ENCODE assay signal across 28 mouse cellular contexts in the genomic region with DNA sequence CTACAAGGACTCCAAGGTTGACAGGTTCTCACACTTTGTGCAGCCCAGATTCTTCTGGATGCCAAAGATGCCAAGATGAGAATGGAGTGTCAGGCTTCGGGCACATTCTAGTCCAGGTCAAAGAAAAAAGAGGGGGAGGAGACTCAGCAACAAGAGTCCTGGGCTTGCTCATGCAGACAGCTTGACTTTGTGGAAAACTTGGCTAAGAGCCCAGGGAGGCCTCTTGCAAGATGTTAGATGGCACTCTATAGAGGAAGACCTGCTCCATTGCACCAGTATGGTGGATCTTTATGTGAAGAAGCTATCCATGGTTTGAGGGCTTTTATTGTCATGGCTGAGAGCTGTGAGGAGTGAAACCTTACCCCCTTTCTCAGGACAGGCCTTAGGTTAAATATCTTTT.
DNase-seq lines count a peak whose midpoint lies in the region; ATAC-seq and TF ChIP-seq lines count a peak whose summit lies in the region.
"Had no signal": no experiment of that assay in that cellular context is flagged by ENCODE, and none has a peak within 500 bp of the region (broad histone marks: within the 10 kb centered on the region; RNA-seq: fewer than 3 reads in every experiment).

No protein-coding gene starts in this region.

- no peak for ATAC-seq in embryonic facial prominence, embryonic 14.5 days (ENCODE audit: low read depth)
- ATAC-seq in stomach, embryonic 14.5 days (ENCODE audit: insufficient number of reproducible peaks, insufficient read depth, low FRiP score, low read depth), result 0 out of 2 replicates have a peak, but pooled peaks have one; percentile 14
- no peak for ATAC-seq in stomach, postnatal 0 days (ENCODE audit: low FRiP score, low TSS enrichment)
- ATAC-seq in liver, embryonic 11.5 days (replicated peaks; ENCODE audit: low FRiP score), result no peak
- ATAC-seq: forebrain, embryonic 16.5 days; liver, embryonic 12.5 days had no signal

- 74% methylated on average over 1 of the region's 1 CpGs for WGBS in embryonic facial prominence, embryonic 14.5 days
- WGBS in embryonic facial prominence, embryonic 10.5 days, result 95% methylated on average over 1 of the region's 1 CpGs
- 57% methylated on average over 1 of the region's 1 CpGs for WGBS in stomach, embryonic 14.5 days
- 65% methylated on average over 1 of the region's 1 CpGs for WGBS in stomach, postnatal 0 days
- 67% methylated on average over 1 of the region's 1 CpGs for WGBS in liver, embryonic 11.5 days

- DNase-seq in embryonic facial prominence, embryonic 14.5 days (ENCODE audit: low spot score), result peak; percentile 45
- DNase-seq in embryonic facial prominence, embryonic 10.5 days (ENCODE audit: low spot score), result no peak
- peak; percentile 9 for DNase-seq in left cerebral cortex, postnatal 4 days
- no peak for DNase-seq in left cerebral cortex, adult 11 months (ENCODE audit: low spot score)
- no peak for DNase-seq in stomach, postnatal 0 days (ENCODE audit: low spot score)
- no peak for DNase-seq in liver, embryonic 11.5 days (ENCODE audit: low spot score)
- DNase-seq: adrenal gland, postnatal 14 days; B cell, adult 2 months; cerebellum, adult 11 months; gastrocnemius, postnatal 14 days; heart, postnatal 14 days; kidney, adult 2 months; lung, adult 18-20 months; right cerebral cortex, adult 18-20 months; right cerebral cortex, postnatal 4 days; thymus, adult 18-20 months; thymus, postnatal 36 days had no signal

- H3K9me3 ChIP-seq in embryonic facial prominence, embryonic 14.5 days (ENCODE audit: control insufficient read depth, low read length), result no peaks in the 10 kb centered on the region
- no peaks in the 10 kb centered on the region for H3K9me3 ChIP-seq in embryonic facial prominence, embryonic 10.5 days
- H3K9me3 ChIP-seq in stomach, embryonic 14.5 days (ENCODE audit: control insufficient read depth, low read depth, low read length), result no peaks in the 10 kb centered on the region
- H3K9me3 ChIP-seq in stomach, postnatal 0 days (ENCODE audit: control insufficient read depth, low read length), result no peaks in the 10 kb centered on the region
- no peaks in the 10 kb centered on the region for H3K9me3 ChIP-seq in liver, embryonic 11.5 days (ENCODE audit: control insufficient read depth, low read length)
- H3K9me3 ChIP-seq: hindbrain, embryonic 12.5 days; liver, embryonic 12.5 days; midbrain, embryonic 10.5 days; neural tube, embryonic 15.5 days; stomach, embryonic 15.5 days had no signal

- H3K27me3 ChIP-seq in embryonic facial prominence, embryonic 14.5 days (replicated peaks; ENCODE audit: control insufficient read depth, insufficient read depth, low read length), result no peaks in the 10 kb centered on the region
- no peaks in the 10 kb centered on the region for H3K27me3 ChIP-seq in embryonic facial prominence, embryonic 10.5 days (replicated peaks; ENCODE audit: low read depth, poor library complexity, severe bottlenecking)
- no peaks in the 10 kb centered on the region for H3K27me3 ChIP-seq in stomach, embryonic 14.5 days (ENCODE audit: control insufficient read depth, insufficient read depth, low read length)
- H3K27me3 ChIP-seq in stomach, postnatal 0 days (ENCODE audit: control insufficient read depth, insufficient read depth, low read length), result no peaks in the 10 kb centered on the region
- H3K27me3 ChIP-seq in liver, embryonic 11.5 days (replicated peaks; ENCODE audit: control insufficient read depth, insufficient read depth, low read length), result no peaks in the 10 kb centered on the region
- H3K27me3 ChIP-seq: CH12.LX; hindbrain, embryonic 12.5 days; liver, embryonic 12.5 days; neural tube, embryonic 15.5 days; stomach, embryonic 15.5 days had no signal

- no peaks in the 10 kb centered on the region for H3K36me3 ChIP-seq in embryonic facial prominence, embryonic 14.5 days (ENCODE audit: control insufficient read depth, insufficient read depth, low read length)
- no peaks in the 10 kb centered on the region for H3K36me3 ChIP-seq in embryonic facial prominence, embryonic 10.5 days (replicated peaks)
- no peaks in the 10 kb centered on the region for H3K36me3 ChIP-seq in stomach, embryonic 14.5 days (ENCODE audit: control insufficient read depth, insufficient read depth, low read length)
- H3K36me3 ChIP-seq in stomach, postnatal 0 days (ENCODE audit: control insufficient read depth, insufficient read depth, low read length), result no peaks in the 10 kb centered on the region
- no peaks in the 10 kb centered on the region for H3K36me3 ChIP-seq in liver, embryonic 11.5 days (ENCODE audit: control insufficient read depth, insufficient read depth, low read length)
- H3K36me3 ChIP-seq: G1E; hindbrain, embryonic 12.5 days; liver, embryonic 12.5 days; midbrain, embryonic 10.5 days; neural tube, embryonic 15.5 days; stomach, embryonic 15.5 days had no signal

- H3K9ac ChIP-seq in embryonic facial prominence, embryonic 14.5 days (ENCODE audit: low read depth, low read length), result no peak overlapping the region
- no peak overlapping the region for H3K9ac ChIP-seq in stomach, embryonic 14.5 days (replicated peaks; ENCODE audit: low read depth, low read length)
- H3K9ac ChIP-seq in stomach, postnatal 0 days (ENCODE audit: low read length), result no peak overlapping the region
- H3K9ac ChIP-seq in liver, embryonic 11.5 days (ENCODE audit: low read depth, low read length), result no peak overlapping the region
- H3K9ac ChIP-seq: hindbrain, embryonic 12.5 days; liver, embryonic 12.5 days; neural tube, embryonic 15.5 days; stomach, embryonic 15.5 days had no signal

- H3K4me2 ChIP-seq in embryonic facial prominence, embryonic 14.5 days (ENCODE audit: low read depth, low read length), result no peak overlapping the region
- no peak overlapping the region for H3K4me2 ChIP-seq in stomach, embryonic 14.5 days (replicated peaks; ENCODE audit: low read depth, low read length)
- no peak overlapping the region for H3K4me2 ChIP-seq in stomach, postnatal 0 days (replicated peaks; ENCODE audit: low read depth)
- no peak overlapping the region for H3K4me2 ChIP-seq in liver, embryonic 11.5 days
- H3K4me2 ChIP-seq: heart, embryonic 11.5 days; hindbrain, embryonic 12.5 days; liver, embryonic 12.5 days; neural tube, embryonic 15.5 days; stomach, embryonic 15.5 days had no signal

- intact Hi-C loops in left cerebral cortex, postnatal 4 days (cut with DNase I), result no loop called here

- H3K4me1 ChIP-seq in embryonic facial prominence, embryonic 14.5 days (ENCODE audit: control insufficient read depth, insufficient read depth, low read length), result no peaks in the 10 kb centered on the region
- H3K4me1 ChIP-seq in embryonic facial prominence, embryonic 10.5 days, result peaks cover 4% of the 10 kb centered on the region; the same call in 1 of the 2 replicates
- H3K4me1 ChIP-seq in stomach, embryonic 14.5 days (ENCODE audit: control insufficient read depth, insufficient read depth, low read length), result no peaks in the 10 kb centered on the region
- no peaks in the 10 kb centered on the region for H3K4me1 ChIP-seq in stomach, postnatal 0 days (replicated peaks; ENCODE audit: control insufficient read depth, insufficient read depth)
- H3K4me1 ChIP-seq in liver, embryonic 11.5 days (replicated peaks; ENCODE audit: control insufficient read depth, insufficient read depth, low read length), result no peaks in the 10 kb centered on the region
- H3K4me1 ChIP-seq: hindbrain, embryonic 12.5 days; liver, embryonic 12.5 days; midbrain, embryonic 10.5 days; neural tube, embryonic 15.5 days; stomach, embryonic 15.5 days had no signal

- H3K4me3 ChIP-seq in embryonic facial prominence, embryonic 14.5 days (ENCODE audit: low read depth, low read length), result no peak overlapping the region
- no peak overlapping the region for H3K4me3 ChIP-seq in embryonic facial prominence, embryonic 10.5 days
- H3K4me3 ChIP-seq in stomach, embryonic 14.5 days (ENCODE audit: low read depth, low read length), result no peak overlapping the region
- no peak overlapping the region for H3K4me3 ChIP-seq in stomach, postnatal 0 days (ENCODE audit: low read depth, low read length)
- no peak overlapping the region for H3K4me3 ChIP-seq in liver, embryonic 11.5 days (ENCODE audit: low read depth, low read length)
- H3K4me3 ChIP-seq: hindbrain, embryonic 12.5 days; liver, embryonic 12.5 days; midbrain, embryonic 10.5 days; neural tube, embryonic 15.5 days; stomach, embryonic 15.5 days had no signal

- no peak for TF ChIP-seq EP300 in stomach, postnatal 0 days (optimal IDR thresholded peaks at IDR 0.05)

- no peak for TF ChIP-seq CTCF in stomach, postnatal 0 days (IDR thresholded peaks at IDR 0.05; ENCODE audit: low read depth)

- H3K27ac ChIP-seq in embryonic facial prominence, embryonic 14.5 days (replicated peaks; ENCODE audit: low read depth, low read length), result no peak overlapping the region
- no peak overlapping the region for H3K27ac ChIP-seq in embryonic facial prominence, embryonic 10.5 days (replicated peaks)
- H3K27ac ChIP-seq in stomach, embryonic 14.5 days (ENCODE audit: low read length), result no peak overlapping the region
- H3K27ac ChIP-seq in stomach, postnatal 0 days (replicated peaks), result no peak overlapping the region
- no peak overlapping the region for H3K27ac ChIP-seq in liver, embryonic 11.5 days (ENCODE audit: low read depth, low read length)
- H3K27ac ChIP-seq: hindbrain, embryonic 12.5 days; kidney, postnatal 0 days; liver, embryonic 12.5 days; midbrain, embryonic 10.5 days; neural tube, embryonic 15.5 days; stomach, embryonic 15.5 days had no signal

Comparison
In these comparisons a context has a peak if more than half of its experiments do, and no peak if none do; other contexts are left out.
1. DNase-seq: peak in embryonic facial prominence, embryonic 14.5 days (single experiment) and left cerebral cortex, postnatal 4 days (single experiment); none in embryonic facial prominence, embryonic 10.5 days (single experiment), left cerebral cortex, adult 11 months (single experiment), stomach, postnatal 0 days (single experiment) and liver, embryonic 11.5 days (single experiment).